Mouse (Mus musculus) kidney, adult 11 months (tissue): ENCODE data around the gene Atp7a.
A peak's percentile ranks its signal among the peaks of the same experiment; 100 is the strongest.
"Not testable (repeated sequence)": the region's sequence is repeated elsewhere in the genome, so short reads cannot be mapped to it uniquely, and the experiment has no call there.

Source experiments
- DNase-seq: peaks from one replicate; pipeline ENCODE4 v3.0.0; 2022

Gene Atp7a

DNA sequence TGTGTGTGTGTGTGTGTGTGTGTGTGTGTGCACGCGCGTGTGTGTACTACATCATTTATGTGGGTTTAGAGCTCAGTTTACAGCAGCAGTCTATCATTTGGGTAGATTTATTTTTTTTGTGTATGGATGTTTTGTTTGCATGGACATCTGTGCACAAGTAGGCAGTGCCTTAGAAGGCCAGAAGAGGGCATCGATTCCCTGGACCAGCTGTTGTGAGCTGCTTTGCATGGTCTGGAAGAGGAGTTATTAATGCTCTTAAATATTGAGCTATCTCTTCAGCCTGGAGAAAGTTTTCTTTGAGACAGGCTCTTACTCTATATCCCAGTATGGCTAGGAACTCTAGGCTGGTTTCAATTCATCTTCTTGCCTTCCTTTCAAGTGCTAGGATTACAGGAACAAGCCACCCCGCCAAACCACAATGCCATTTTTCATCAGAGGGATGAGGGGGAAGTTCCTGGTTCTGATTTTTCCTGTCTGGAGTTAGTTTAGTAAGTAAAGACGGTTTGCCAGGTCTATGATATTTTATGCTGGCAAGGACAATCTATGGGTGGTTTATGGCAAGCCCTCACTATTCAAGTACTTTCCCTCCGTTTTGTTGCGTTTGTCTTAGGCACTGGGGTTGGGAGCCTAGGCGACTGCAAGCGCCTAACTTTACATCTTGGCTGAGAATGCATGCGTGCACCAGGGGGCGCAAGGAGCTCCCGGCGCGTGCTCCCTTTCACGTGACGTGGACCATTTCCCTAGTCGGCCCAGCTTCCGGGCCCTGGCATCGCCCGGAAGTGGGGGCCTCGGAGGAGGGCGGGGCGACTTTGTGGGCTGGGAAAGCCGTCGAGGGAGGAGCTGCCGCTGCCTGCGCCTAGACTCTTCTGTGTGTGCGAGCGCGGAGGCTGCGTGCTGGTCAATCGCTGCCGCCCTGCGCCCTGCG, at the start of gene Atp7a:
TSS of gene Atp7a (plus strand) at position 859 of the 925 bp plus-strand sequence.
- DNase-seq, result peak; percentile 88

GRCm38 (mm10) chrX:106001605-106002004, 25.5 kb upstream of the Atp7a start:
- no peak for DNase-seq

- no peak for DNase-seq
Measured at GRCm38 (mm10) chrX:106010762-106011161, 16.3 kb upstream of the Atp7a start.

GRCm38 (mm10) chrX:106011465-106012159, 15.5 kb upstream of the Atp7a start, which contains the start of gene Magt1:
Magt1 (minus strand) TSS chrX:106011906.
- DNase-seq, result peak; percentile 88

DNA sequence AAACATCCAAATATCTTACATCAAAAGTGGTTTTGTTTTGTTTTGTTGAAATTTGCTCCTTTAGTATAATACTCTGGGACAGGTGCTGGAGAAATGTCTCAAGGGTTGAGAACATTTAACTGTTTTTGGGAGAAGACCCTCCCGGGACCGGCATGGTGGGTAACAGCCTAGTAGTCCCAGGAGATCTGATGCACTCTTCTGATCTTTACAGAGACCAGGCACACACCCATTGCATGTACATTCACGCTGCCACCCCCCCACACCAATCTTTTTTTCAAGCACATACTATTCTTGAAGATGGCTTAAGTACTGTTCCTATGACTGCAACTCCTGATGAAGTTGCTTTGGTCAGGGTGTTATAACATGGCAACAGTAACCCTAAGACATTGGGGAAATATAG, 14.5 kb upstream of the Atp7a start:
- no peak for DNase-seq

- DNase-seq, result peak; percentile 33
Measured at GRCm38 (mm10) chrX:106013217-106013616, 13.9 kb upstream of the Atp7a start.

DNA sequence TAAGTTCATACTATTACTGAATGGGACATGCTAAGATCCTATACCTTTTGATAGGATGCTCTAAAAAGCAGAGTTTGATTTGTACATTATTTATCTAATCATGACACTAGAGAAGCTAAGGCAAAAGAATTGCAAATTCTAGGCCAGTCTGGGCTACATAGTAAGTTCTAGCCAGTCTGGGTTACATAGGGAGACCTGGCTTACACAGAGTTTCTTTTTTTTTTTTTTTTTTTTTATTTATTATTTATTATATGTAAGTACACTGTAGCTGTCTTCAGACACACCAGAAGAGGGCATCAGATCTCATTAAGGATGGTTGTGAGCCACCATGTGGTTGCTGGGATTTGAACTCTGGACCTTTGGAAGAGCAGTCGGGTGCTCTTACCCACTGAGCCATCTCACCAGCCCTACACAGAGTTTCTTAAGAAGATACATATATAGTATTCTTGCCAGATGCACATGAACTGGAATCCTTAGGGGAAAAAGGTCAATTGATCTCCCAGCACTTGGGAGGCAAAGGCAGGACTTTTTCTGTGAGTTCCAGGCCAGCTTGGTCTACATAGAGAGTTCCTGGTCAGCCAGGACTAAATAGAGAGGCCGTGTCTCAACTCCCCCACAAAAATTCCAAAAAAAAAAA, 12.2 kb upstream of the Atp7a start:
- not testable (repeated sequence) for DNase-seq

DNA sequence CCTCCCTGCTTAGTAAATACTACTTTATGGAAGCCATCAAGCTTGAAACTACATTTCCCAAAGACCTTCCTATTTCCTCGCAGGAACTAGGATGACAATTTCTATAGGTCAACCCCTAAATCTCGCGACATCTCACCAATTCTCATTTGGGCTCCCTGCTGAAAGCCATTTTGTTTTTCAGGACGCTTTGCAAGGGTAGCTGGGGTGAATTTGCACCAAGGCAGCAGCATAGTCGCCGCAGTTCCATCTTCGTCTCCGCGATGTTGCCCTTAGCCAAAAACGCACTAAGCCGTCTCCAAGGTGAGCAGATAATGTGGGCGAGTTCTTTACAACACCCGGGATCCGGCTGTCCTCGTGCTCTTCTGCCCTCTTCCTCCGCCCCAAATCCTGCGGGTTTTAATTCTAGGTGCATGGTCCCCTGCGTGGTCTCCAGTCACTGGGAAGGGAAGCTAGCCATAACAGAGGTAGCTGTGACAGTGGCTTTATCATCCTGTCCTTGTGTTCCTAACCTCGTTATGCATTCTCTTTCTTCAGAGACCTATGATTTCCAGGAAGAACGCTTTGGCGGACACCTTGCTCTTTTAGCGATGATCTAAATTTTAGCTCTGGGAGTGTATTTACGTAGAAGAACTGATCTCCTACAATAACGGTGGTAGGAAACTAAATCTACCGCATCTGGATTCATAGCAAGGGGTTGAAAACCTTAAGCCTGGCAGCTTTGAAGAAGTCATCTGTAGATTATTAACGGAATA, 11.3 kb upstream of the Atp7a start, which contains the start of gene Cox7b:
TSS of gene Cox7b (plus strand) at position 130 of the 752 bp plus-strand sequence.
- DNase-seq, result peak; percentile 77

GRCm38 (mm10) chrX:106017102-106017501, 10.0 kb upstream of the Atp7a start:
- no peak for DNase-seq

DNA sequence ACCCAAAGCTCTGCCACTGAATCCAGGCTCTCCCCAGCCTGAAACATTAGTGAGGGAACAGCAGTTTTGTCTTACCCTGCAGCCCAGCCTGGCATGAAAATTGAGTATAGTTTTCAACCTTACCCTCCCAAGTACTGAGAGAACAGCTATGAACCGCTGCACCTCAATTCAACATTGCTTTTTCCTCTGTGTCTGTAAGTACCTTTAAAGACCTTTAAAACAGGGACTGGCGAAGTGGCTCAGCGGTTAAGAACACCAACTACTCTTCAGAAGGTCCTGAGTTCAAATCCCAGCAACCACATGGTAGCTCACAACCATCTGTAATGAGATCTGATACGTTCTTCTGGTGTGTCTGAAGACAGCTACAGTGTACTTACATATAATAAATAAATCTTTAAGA, 9.6 kb upstream of the Atp7a start:
- DNase-seq, result no peak

DNA sequence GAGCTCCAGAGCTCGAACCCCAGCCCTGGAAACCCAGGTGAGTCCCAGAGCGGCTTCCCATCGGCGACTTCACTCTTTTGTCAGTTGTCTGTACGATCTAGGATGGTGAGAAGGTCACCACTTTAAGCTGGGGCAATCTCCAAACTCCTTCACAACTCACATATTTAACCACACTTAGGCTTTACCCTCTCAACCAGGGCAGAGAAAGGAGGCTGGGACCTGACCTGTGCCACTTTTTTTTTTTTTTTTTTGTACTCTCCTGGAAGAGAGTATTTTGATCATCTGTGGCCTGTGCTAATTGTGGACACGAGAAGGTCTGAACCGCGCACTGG, 233 bp downstream of the Atp7a start:
- DNase-seq, result no peak

DNA sequence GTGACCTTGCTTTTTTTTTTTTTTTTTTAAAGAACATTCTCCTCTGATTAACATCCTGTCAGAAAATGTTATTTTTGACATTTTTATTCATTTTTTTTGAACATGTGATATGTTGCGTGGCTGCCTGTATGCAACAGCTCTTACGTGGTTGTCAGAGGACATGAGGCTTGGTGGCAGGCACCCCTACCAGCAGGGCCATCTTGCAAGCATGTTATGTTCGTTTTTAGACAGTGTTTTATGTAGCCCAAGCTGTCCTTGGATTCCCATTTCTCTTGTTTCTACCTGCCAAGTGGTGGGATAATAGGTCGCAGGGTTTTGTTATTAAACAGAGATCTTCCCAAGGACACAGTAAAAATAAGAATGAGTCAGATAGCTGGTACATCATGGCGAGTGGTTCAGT, 3.1 kb downstream of the Atp7a start:
- DNase-seq, result no peak

DNA sequence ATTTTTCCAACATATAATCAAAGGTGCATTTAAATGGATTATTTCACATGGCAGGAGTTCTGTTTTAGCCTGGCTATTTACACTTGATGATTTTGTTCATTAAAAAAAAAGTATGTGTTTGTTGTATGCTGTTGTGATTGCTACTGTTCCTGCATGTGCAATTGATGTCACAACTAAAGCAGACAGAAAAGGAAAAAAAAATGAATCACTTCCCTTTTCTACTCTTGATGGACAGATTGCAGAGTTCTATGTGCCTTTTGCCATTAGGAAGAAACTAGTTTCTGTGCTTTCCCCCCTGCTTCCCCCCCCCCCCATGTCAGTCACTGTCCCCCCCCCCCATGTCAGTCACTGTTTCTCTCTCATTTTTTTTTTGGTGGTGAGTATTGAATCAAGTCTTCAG, 4.0 kb downstream of the Atp7a start:
- DNase-seq, result no peak

GRCm38 (mm10) chrX:106035727-106036126, 8.7 kb downstream of the Atp7a start:
- no peak for DNase-seq

DNA sequence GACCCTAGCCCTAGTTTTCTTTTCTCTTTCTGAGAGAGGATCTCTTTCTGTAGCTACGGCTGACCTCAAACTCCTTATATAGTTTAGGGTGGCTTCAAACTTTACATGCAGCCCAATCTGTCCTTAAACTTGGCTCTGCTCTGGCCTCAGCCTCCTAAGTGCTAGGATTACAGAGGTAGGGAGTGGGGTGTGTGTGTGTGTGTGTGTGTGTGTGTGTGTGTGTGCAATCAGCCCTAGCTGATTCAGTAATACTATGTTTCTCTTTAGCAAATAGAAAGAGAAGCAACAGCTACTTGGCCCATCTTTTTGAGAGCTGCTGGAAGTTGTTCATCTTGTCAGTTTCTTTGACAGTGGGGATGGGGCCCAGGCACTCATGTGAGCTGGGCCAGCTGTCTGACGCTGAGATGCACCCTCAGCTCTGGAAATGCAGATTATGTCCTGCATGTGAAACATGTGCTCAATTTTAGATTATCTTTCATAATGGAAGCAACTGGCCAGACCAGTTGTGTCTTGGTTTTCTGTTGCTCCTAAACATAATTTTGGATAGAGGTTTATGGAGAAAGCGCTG, 10.2 kb downstream of the Atp7a start:
- DNase-seq, result no peak

DNA sequence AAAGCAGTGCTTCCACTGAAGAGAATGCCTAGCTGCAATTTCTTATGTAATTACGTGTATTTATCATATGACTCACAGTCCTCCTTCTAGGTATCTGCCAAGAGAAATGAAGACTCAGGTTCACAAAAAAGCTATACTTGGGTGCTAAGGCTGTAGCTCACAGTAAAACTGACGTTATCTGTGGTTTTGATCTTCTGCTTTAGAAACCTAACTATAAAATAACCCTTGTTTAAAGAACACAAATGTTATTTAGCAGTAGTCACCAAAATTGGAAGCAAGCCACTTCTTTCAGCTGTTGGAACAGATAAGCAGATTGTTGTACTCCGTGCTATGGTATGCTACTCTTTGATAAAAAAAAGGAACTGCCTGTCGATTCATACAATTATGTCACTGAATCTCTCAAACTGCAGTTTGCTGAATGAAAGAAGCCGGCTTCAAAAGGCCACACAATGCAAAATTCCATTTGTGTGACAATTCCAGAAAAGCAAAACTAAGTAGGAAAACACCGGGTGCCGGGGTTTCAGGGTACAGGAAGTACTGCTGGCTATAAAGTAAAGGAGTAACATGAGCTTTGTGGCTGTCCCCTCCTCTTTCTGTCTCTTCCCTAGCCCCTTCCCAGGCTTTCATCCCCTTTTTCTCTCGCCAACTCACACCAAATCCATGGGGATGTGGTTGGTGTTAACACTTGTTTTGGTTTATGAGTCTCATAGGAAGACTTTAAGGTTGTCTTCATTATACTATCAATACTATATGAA, 17.0 kb downstream of the Atp7a start:
- no peak for DNase-seq

- DNase-seq, result no peak
Measured at GRCm38 (mm10) chrX:106045455-106045854, 18.4 kb downstream of the Atp7a start.

- no peak for DNase-seq
Measured at GRCm38 (mm10) chrX:106045928-106046327, 18.9 kb downstream of the Atp7a start.

GRCm38 (mm10) chrX:106048191-106048590, 21.1 kb downstream of the Atp7a start:
- DNase-seq, result no peak

DNA sequence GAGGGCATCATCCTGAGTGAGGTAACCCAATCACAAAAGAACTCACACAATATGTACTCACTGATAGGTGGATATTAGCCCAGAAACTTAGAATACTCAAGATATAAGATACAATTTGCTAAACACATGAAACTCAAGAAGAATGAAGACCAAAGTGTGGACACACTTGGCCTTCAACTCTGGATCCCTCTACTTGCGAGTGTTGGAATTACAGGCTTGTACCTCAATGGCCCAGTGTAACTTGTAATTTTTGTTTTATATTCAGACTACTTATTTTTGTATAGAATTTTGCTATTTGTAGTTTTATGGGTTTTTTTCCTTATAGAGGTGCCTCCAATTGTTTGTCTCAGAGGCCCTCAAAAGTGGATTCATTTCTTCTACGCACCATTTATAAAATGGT, 50.8 kb downstream of the Atp7a start:
- DNase-seq, result not testable (repeated sequence)

- DNase-seq, result no peak
Measured at GRCm38 (mm10) chrX:106080811-106081443, 53.9 kb downstream of the Atp7a start.
